Mouse (Mus musculus) forebrain, postnatal 0 days (tissue): ENCODE results near the gene Tlr9. TPM values are rescaled to one million over a fixed set of nuclear protein-coding genes. Genes with fewer than 3 reads are reported as not detected.

Experiments
- ATAC-seq: fragments of 200-750 bp; cut with Nextera tagmentation; 2 replicates; pipeline ENCODE4 v1.8.0; 2017; ENCODE audit warnings: mild to moderate bottlenecking, moderate library complexity
- DNase-seq: peaks from one replicate; pipeline ENCODE4 v3.0.0-alpha.2; 2015
- H3K27ac ChIP-seq: fragments of 300-500 bp; sonication (generic); 2 replicates; pipeline ENCODE4 v1.5.1; 2014; ENCODE audit warnings: low read depth, mild to moderate bottlenecking, antibody characterized with exemption, low read length, moderate library complexity, mixed read lengths
- H3K27me3 ChIP-seq: fragments of 300-500 bp; sonication (generic); 2 replicates; pipeline ENCODE4 v1.6.1; 2014; ENCODE audit warnings: mild to moderate bottlenecking, low read length, mixed read lengths; ENCODE audit not compliant: insufficient read depth
- H3K36me3 ChIP-seq: fragments of 300-500 bp; sonication (generic); 2 replicates; pipeline ENCODE4 v1.6.1; 2014; ENCODE audit warnings: mild to moderate bottlenecking, moderate library complexity; ENCODE audit not compliant: insufficient read depth
- H3K4me1 ChIP-seq: fragments of 300-500 bp; sonication (generic); 2 replicates; pipeline ENCODE4 v1.6.1; 2014; ENCODE audit warnings: antibody characterized with exemption; ENCODE audit not compliant: insufficient read depth
- H3K4me2 ChIP-seq: fragments of 300-500 bp; sonication (generic); 2 replicates; pipeline ENCODE4 v1.6.1; 2014; ENCODE audit warnings: low read depth, mild to moderate bottlenecking, moderate library complexity
- H3K4me3 ChIP-seq: fragments of 300-500 bp; sonication (generic); 2 replicates; pipeline ENCODE4 v1.5.1; 2014; ENCODE audit warnings: low read depth, low read length, mixed read lengths
- H3K9ac ChIP-seq: fragments of 300-500 bp; sonication (generic); 2 replicates; pipeline ENCODE4 v1.6.1; 2014; ENCODE audit warnings: mild to moderate bottlenecking
- H3K9me3 ChIP-seq: fragments of 300-500 bp; sonication (generic); 2 replicates; pipeline ENCODE4 v1.6.1; 2016; ENCODE audit warnings: low read length
- CTCF ChIP-seq: sonication (generic); IDR thresholded peaks from 2 replicates; pipeline ENCODE4 v1.5.1; 2016; ENCODE audit warnings: antibody characterized with exemption, control low read depth, low read depth
- WGBS: fragments of 180-500 bp; shearing (Covaris S2); extraction: QIAGEN DNeasy Blood & Tissue Kit; methylation state at CpG from one replicate; pipeline ENCODE4 v1.1.7; 2014; 5-methylcytosine and 5-hydroxymethylcytosine counted together
- polyA plus RNA-seq: library from polyadenylated mRNA; unstranded; fragments of >200 nt; fragmentation: Nextera tagmentation; extraction: Ambion mirVana; gene quantifications from 2 replicates; pipeline ENCODE4 v1.2.1, GENCODE M21; 2015
- total RNA-seq: library from RNA; depleted of rRNA; stranded (reverse); fragments of >200 nt; gene quantifications from 2 replicates; pipeline ENCODE4 v1.2.3, GENCODE M21; 2014; rRNA removed

The Tlr9 gene
- 0.08 and 0.14 TPM in 2 replicates for total RNA-seq
- polyA plus RNA-seq, result 0.04 TPM in 1 of 2 replicates, not detected in the other

GRCm38 (mm10) chr9:106222261-106222851 lies at the start of gene Tlr9:
TSS of gene Tlr9 (plus strand) at chr9:106222598.
- peaks cover 3% of the 10 kb centered on the region; the same call in 1 of the 2 replicates for H3K4me1 ChIP-seq
- no peak within 1 kb of the TSS for H3K4me2 ChIP-seq
- H3K36me3 ChIP-seq, result no peaks in the 10 kb centered on the region
- DNase-seq (no peak), ATAC-seq (no peak)
- WGBS, result 74% methylated on average over 4 of the region's 4 CpGs
- no peak within 1 kb of the TSS for H3K4me3 ChIP-seq
- H3K9me3 ChIP-seq, result no peaks in the 10 kb centered on the region
- H3K9ac ChIP-seq, result no peak within 1 kb of the TSS
- H3K27me3 ChIP-seq, result no peaks in the 10 kb centered on the region
- H3K27ac ChIP-seq, result no peak within 1 kb of the TSS
- TF ChIP-seq CTCF, result no peak

GRCm38 (mm10) chr9:106173363-106173762 lies 49.0 kb upstream of the Tlr9 start:
- 0 out of 2 replicates have a peak, but pooled peaks have one; percentile 3 for TF ChIP-seq CTCF
- peak overlapping the region; percentile 70 for H3K4me2 ChIP-seq
- H3K27ac ChIP-seq, result no peak overlapping the region
- peaks cover 17% of the 10 kb centered on the region for H3K36me3 ChIP-seq
- DNase-seq (no peak), ATAC-seq (no peak)
- peaks cover 30% of the 10 kb centered on the region for H3K4me1 ChIP-seq
- H3K9ac ChIP-seq, result no peak overlapping the region
- WGBS, result 50% methylated on average over 2 of the region's 2 CpGs
- H3K4me3 ChIP-seq, result peak overlapping the region; percentile 93; the same call in 1 of the 2 replicates
- no peaks in the 10 kb centered on the region for H3K27me3 ChIP-seq
- no peaks in the 10 kb centered on the region for H3K9me3 ChIP-seq

GRCm38 (mm10) chr9:106175552-106176200 lies 46.7 kb upstream of the Tlr9 start:
- Histone ChIP-seq H3K4me1 (peaks cover 25% of the 10 kb centered on the region), H3K4me3 (no peak overlapping the region), H3K27me3 (no peaks in the 10 kb centered on the region), H3K9ac (no peak overlapping the region), H3K4me2 (no peak overlapping the region), H3K36me3 (peaks cover 33% of the 10 kb centered on the region), H3K9me3 (no peaks in the 10 kb centered on the region), H3K27ac (no peak overlapping the region)
- 79% methylated on average over 3 of the region's 3 CpGs for WGBS
- no peak for DNase-seq
- no peak for TF ChIP-seq CTCF
- no peak for ATAC-seq

GRCm38 (mm10) chr9:106176769-106177168 lies 45.6 kb upstream of the Tlr9 start:
- Histone ChIP-seq H3K9ac (no peak overlapping the region), H3K36me3 (peaks cover 43% of the 10 kb centered on the region), H3K4me3 (no peak overlapping the region), H3K9me3 (no peaks in the 10 kb centered on the region), H3K4me1 (peaks cover 25% of the 10 kb centered on the region), H3K4me2 (no peak overlapping the region), H3K27ac (no peak overlapping the region), H3K27me3 (no peaks in the 10 kb centered on the region)
- 77% methylated on average over 5 of the region's 5 CpGs for WGBS
- DNase-seq (no peak), ATAC-seq (no peak)
- TF ChIP-seq CTCF, result no peak

GRCm38 (mm10) chr9:106177799-106178198 lies 44.6 kb upstream of the Tlr9 start:
- Histone ChIP-seq H3K27ac (no peak overlapping the region), H3K36me3 (peaks cover 52% of the 10 kb centered on the region), H3K4me2 (no peak overlapping the region), H3K9me3 (no peaks in the 10 kb centered on the region), H3K27me3 (no peaks in the 10 kb centered on the region), H3K4me1 (peaks cover 20% of the 10 kb centered on the region), H3K4me3 (no peak overlapping the region), H3K9ac (no peak overlapping the region)
- no peak for DNase-seq
- no peak for TF ChIP-seq CTCF
- no peak for ATAC-seq
- WGBS, result 93% methylated on average over 6 of the region's 6 CpGs

GRCm38 (mm10) chr9:106179454-106179853 lies 42.9 kb upstream of the Tlr9 start:
- H3K9me3 ChIP-seq, result no peaks in the 10 kb centered on the region
- no peak overlapping the region for H3K9ac ChIP-seq
- no peak for ATAC-seq
- H3K27me3 ChIP-seq, result no peaks in the 10 kb centered on the region
- no peak for DNase-seq
- WGBS, result 90% methylated on average over 2 of the region's 2 CpGs
- H3K27ac ChIP-seq, result no peak overlapping the region
- H3K36me3 ChIP-seq, result peaks cover 68% of the 10 kb centered on the region
- peaks cover 5% of the 10 kb centered on the region for H3K4me1 ChIP-seq
- no peak overlapping the region for H3K4me2 ChIP-seq
- no peak overlapping the region for H3K4me3 ChIP-seq
- no peak for TF ChIP-seq CTCF

- no peaks in the 10 kb centered on the region for H3K27me3 ChIP-seq
- no peak overlapping the region for H3K4me2 ChIP-seq
- H3K9ac ChIP-seq, result no peak overlapping the region
- peaks cover under 1% of the 10 kb centered on the region; the same call in 1 of the 2 replicates for H3K4me1 ChIP-seq
- WGBS, result 95% methylated on average over 3 of the region's 3 CpGs
- H3K9me3 ChIP-seq, result no peaks in the 10 kb centered on the region
- H3K27ac ChIP-seq, result no peak overlapping the region
- DNase-seq (no peak), ATAC-seq (no peak)
- no peak for TF ChIP-seq CTCF
- H3K4me3 ChIP-seq, result no peak overlapping the region
- H3K36me3 ChIP-seq, result peaks cover 73% of the 10 kb centered on the region
Measured at GRCm38 (mm10) chr9:106179964-106180363, 42.4 kb upstream of the Tlr9 start.
